Mouse (Mus musculus) myocyte (in vitro differentiated cells): ENCODE measurements around the gene Fyn. TPM values are rescaled to one million over a fixed set of nuclear protein-coding genes. Genes with fewer than 3 reads are reported as not detected.
A peak's percentile ranks its signal among the peaks of the same experiment; 100 is the strongest.

Source experiments
- H3K27me3 ChIP-seq: one replicate; pipeline ENCODE4 v1.6.1; 2011; ENCODE audit not compliant: control insufficient read depth, insufficient read depth, insufficient read length
- H3K36me3 ChIP-seq: one replicate; pipeline ENCODE4 v1.6.1; 2011; ENCODE audit not compliant: control insufficient read depth, insufficient read depth
- H3K4me2 ChIP-seq: one replicate; pipeline ENCODE4 v1.6.1; 2011; ENCODE audit warnings: low read depth, control low read depth
- H3K4me3 ChIP-seq: one replicate; pipeline ENCODE4 v1.5.1; 2011; ENCODE audit warnings: mild to moderate bottlenecking, control low read depth, moderate library complexity
- H3K79me2 ChIP-seq: one replicate; pipeline ENCODE4 v1.6.1; 2011; ENCODE audit not compliant: control insufficient read depth, insufficient read depth
- H3ac ChIP-seq: one replicate; pipeline ENCODE4 v1.6.1; 2011; ENCODE audit not compliant: control insufficient read depth, insufficient read length
- CEBPB ChIP-seq: IDR thresholded peaks from 2 replicates; pipeline ENCODE4 v1.6.1; 2011; ENCODE audit warnings: mild to moderate bottlenecking, moderate library complexity; ENCODE audit not compliant: poor library complexity, insufficient read depth, severe bottlenecking
- E2F4 ChIP-seq: IDR thresholded peaks from one replicate; pipeline ENCODE4 v1.6.1; 2011; ENCODE audit warnings: mild to moderate bottlenecking, control low read depth, moderate library complexity; ENCODE audit not compliant: insufficient read depth
- MAX ChIP-seq: IDR thresholded peaks from one replicate; pipeline ENCODE4 v1.6.1; 2011; ENCODE audit warnings: low read depth, mild to moderate bottlenecking, control low read depth
- MYOD1 ChIP-seq, 3 experiments: IDR thresholded peaks; one replicate each; pipeline ENCODE4 v1.6.1; 2011; ENCODE audit warnings: control low read depth in 2 of 3, low read depth in 2 of 3, mild to moderate bottlenecking in 2 of 3, moderate library complexity in 1 of 3; ENCODE audit not compliant: insufficient read length in 2 of 3, control insufficient read depth in 1 of 3
- MYOG ChIP-seq, 3 experiments: IDR thresholded peaks; one replicate each; pipeline ENCODE4 v1.6.1; 2011; ENCODE audit warnings: control low read depth in 2 of 3, low read depth in 2 of 3, mild to moderate bottlenecking in 2 of 3; ENCODE audit not compliant: insufficient read length in 2 of 3, control insufficient read depth in 1 of 3, insufficient read depth in 1 of 3
- POLR2A ChIP-seq: IDR thresholded peaks from one replicate; pipeline ENCODE4 v1.6.1; 2011; ENCODE audit warnings: low read depth, mild to moderate bottlenecking, control low read depth, moderate library complexity; ENCODE audit not compliant: insufficient read length
- POLR2AphosphoS2 ChIP-seq: IDR thresholded peaks from one replicate; pipeline ENCODE4 v1.6.1; 2011; ENCODE audit warnings: low read depth, control low read depth; ENCODE audit not compliant: insufficient read length
- REST ChIP-seq: IDR thresholded peaks from one replicate; pipeline ENCODE4 v1.6.1; 2011; ENCODE audit warnings: mild to moderate bottlenecking, control low read depth, moderate library complexity; ENCODE audit not compliant: insufficient read depth, insufficient read length
- SRF ChIP-seq: IDR thresholded peaks from one replicate; pipeline ENCODE4 v1.6.1; 2011; ENCODE audit warnings: low read depth; ENCODE audit not compliant: control insufficient read depth, insufficient read length
- TCF12 ChIP-seq: IDR thresholded peaks from one replicate; pipeline ENCODE4 v1.6.1; 2011; ENCODE audit warnings: mild to moderate bottlenecking, control low read depth; ENCODE audit not compliant: poor library complexity, insufficient read depth, severe bottlenecking
- TCF3 ChIP-seq: IDR thresholded peaks from one replicate; pipeline ENCODE4 v1.6.1; 2011; ENCODE audit warnings: low read depth, control low read depth; ENCODE audit not compliant: insufficient read length
- USF1 ChIP-seq: IDR thresholded peaks from one replicate; pipeline ENCODE4 v1.6.1; 2011; ENCODE audit warnings: low read depth, mild to moderate bottlenecking, control low read depth, moderate library complexity
- polyA plus RNA-seq: library from polyadenylated mRNA; unstranded; fragments of >200 nt; fragmentation: generic; extraction: Trizol; gene quantifications from one replicate; pipeline ENCODE4 v1.2.1, GENCODE M21; 2012; ENCODE audit warnings: missing spikeins

Fyn gene
- polyA plus RNA-seq, 1 experiment, result 148 TPM

GRCm38 (mm10) chr10:39524355-39524754, 155.7 kb downstream of the Fyn start:
- H3K4me2 ChIP-seq, result no peak overlapping the region
- H3ac ChIP-seq, result no peak overlapping the region
- no peak for TF ChIP-seq TCF12
- TF ChIP-seq REST, result no peak
- no peak for TF ChIP-seq MYOG (IDR thresholded peaks at IDR 0.05; ENCODE audit: control insufficient read depth in 1 of 3, insufficient read depth in 1 of 3, insufficient read length in 2 of 3, low read depth in 2 of 3)
- TF ChIP-seq TCF3, result no peak
- TF ChIP-seq MYOD1 (IDR thresholded peaks at IDR 0.05; ENCODE audit: control insufficient read depth in 1 of 3, insufficient read length in 2 of 3, low read depth in 2 of 3), result no peak
- no peak for TF ChIP-seq MAX
- TF ChIP-seq SRF, result no peak
- TF ChIP-seq E2F4, result no peak
- no peak for TF ChIP-seq POLR2AphosphoS2
- no peak for TF ChIP-seq USF1
- TF ChIP-seq CEBPB, result no peak
- TF ChIP-seq POLR2A, result no peak

GRCm38 (mm10) chr10:39525431-39525830, 156.8 kb downstream of the Fyn start:
- TF ChIP-seq POLR2A (no peak), TCF12 (no peak), POLR2AphosphoS2 (peak; percentile 10), CEBPB (no peak), USF1 (no peak)
- no peak overlapping the region for H3ac ChIP-seq
- no peaks in the 10 kb centered on the region for H3K27me3 ChIP-seq
- H3K79me2 ChIP-seq, result no peaks in the 10 kb centered on the region
- no peak overlapping the region for H3K4me2 ChIP-seq
- no peak overlapping the region for H3K4me3 ChIP-seq
- peaks cover 64% of the 10 kb centered on the region for H3K36me3 ChIP-seq

More at GRCm38 (mm10) chr10:39524355-39524754, 155.7 kb downstream of the Fyn start:
- Histone ChIP-seq H3K79me2 (no peaks in the 10 kb centered on the region), H3K27me3 (no peaks in the 10 kb centered on the region), H3K4me3 (no peak overlapping the region), H3K36me3 (peaks cover 54% of the 10 kb centered on the region)

GRCm38 (mm10) chr10:39527113-39527512, 158.5 kb downstream of the Fyn start:
- Histone ChIP-seq H3K36me3 (peaks cover 64% of the 10 kb centered on the region), H3K4me3 (no peak overlapping the region), H3K79me2 (no peaks in the 10 kb centered on the region), H3K4me2 (no peak overlapping the region), H3ac (no peak overlapping the region), H3K27me3 (no peaks in the 10 kb centered on the region)
- no peak for TF ChIP-seq POLR2AphosphoS2
- TF ChIP-seq POLR2A, result no peak
- TF ChIP-seq TCF12, result no peak

- H3K36me3 ChIP-seq, result peaks cover 57% of the 10 kb centered on the region
- H3K4me3 ChIP-seq, result no peak overlapping the region
- no peaks in the 10 kb centered on the region for H3K27me3 ChIP-seq
- TF ChIP-seq TCF3, result no peak
- TF ChIP-seq POLR2AphosphoS2, result peak; percentile 44
- no peak overlapping the region for H3K4me2 ChIP-seq
- H3ac ChIP-seq, result no peak overlapping the region
- H3K79me2 ChIP-seq, result no peaks in the 10 kb centered on the region
These were observed 160.5 kb downstream of the Fyn start for GRCm38 (mm10) chr10:39529179-39529578.

GRCm38 (mm10) chr10:39532008-39532740, 163.5 kb downstream of the Fyn start:
- TF ChIP-seq REST, result no peak
- TF ChIP-seq SRF, result no peak
- no peak for TF ChIP-seq POLR2AphosphoS2
- TF ChIP-seq MYOD1 (IDR thresholded peaks at IDR 0.05; ENCODE audit: control insufficient read depth in 1 of 3, insufficient read length in 2 of 3, low read depth in 2 of 3), result no peak
- no peak for TF ChIP-seq TCF3
- TF ChIP-seq POLR2A, result no peak
- no peak for TF ChIP-seq TCF12
- no peak for TF ChIP-seq MYOG (IDR thresholded peaks at IDR 0.05; ENCODE audit: control insufficient read depth in 1 of 3, insufficient read depth in 1 of 3, insufficient read length in 2 of 3, low read depth in 2 of 3)
- Histone ChIP-seq H3K4me2 (no peak overlapping the region), H3K79me2 (no peaks in the 10 kb centered on the region)

More at GRCm38 (mm10) chr10:39532008-39532740, 163.5 kb downstream of the Fyn start:
- Histone ChIP-seq H3K27me3 (no peaks in the 10 kb centered on the region), H3K4me3 (no peak overlapping the region), H3ac (no peak overlapping the region), H3K36me3 (peaks cover 45% of the 10 kb centered on the region)
